Mouse (Mus musculus) CD8-positive naive resting alpha-beta T cell, adult 2 months (primary cell): ENCODE results near the gene Ppp1r16b.

Source experiments
- DNase-seq, 2 experiments: peaks; one replicate each; pipeline ENCODE4 v3.0.0; 2022; ENCODE audit warnings: low read depth in 2 of 2, low spot score in 2 of 2

The Ppp1r16b gene

DNA sequence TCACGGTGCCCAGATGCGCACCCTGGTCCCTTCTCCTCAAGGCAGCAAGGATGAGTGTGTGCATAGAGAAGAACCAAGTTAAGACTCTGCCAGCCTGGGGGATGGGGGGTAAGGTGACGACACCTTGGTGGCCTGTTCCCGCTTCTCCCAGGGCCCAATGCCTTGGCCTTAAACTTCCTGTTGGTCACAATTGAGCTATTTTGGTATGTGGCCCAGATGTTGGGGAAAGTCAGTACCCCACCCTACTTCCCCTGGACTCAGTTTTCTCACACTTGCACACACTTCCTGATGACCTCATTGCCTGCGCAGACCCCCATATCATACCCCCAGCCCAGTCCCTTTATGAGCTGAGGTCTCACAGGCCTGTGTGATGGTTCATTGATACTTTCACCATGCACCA lies 23.9 kb downstream of the Ppp1r16b start:
- no peak for DNase-seq

DNA sequence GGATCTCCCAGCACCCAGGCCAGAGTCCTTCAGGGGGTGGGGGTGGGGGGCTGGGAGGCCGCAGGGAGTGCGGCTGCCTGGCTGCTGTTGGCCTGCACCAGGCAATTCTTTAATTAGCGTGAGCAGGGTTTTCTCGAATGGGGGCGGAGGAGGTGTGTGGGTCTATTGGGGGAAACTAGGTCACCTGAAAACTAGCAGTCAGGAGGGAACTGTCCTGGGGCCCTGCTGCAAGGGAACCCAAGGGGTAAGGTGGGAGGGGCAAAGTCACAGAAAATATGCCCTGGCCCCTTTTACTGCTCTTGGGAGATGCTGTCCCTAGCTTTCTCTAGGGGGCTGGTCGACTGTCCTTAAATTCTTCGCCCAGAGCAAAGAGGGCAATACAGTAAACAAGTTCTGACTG lies 24.4 kb downstream of the Ppp1r16b start:
- no peak for DNase-seq

DNA sequence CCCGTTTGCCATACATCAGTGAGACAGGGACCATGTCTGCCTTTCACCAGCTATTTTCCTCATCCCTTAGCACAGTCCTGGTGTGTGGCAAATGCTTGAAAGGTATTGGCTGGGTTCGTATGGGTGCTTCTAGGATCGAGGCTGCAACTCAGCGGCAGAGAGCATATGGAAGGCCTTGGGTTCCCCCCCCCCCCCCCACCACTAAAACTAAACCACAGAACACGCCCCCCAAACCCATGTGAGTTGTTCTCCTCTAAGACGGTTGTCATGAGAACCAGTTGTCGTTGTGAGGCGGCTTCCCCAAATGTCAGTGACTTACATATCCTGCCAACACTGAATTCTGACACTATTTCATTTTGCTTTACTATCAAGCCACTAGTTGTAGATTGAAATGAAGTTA lies 24.9 kb downstream of the Ppp1r16b start:
- DNase-seq, result peak; percentile 58 to 73

DNA sequence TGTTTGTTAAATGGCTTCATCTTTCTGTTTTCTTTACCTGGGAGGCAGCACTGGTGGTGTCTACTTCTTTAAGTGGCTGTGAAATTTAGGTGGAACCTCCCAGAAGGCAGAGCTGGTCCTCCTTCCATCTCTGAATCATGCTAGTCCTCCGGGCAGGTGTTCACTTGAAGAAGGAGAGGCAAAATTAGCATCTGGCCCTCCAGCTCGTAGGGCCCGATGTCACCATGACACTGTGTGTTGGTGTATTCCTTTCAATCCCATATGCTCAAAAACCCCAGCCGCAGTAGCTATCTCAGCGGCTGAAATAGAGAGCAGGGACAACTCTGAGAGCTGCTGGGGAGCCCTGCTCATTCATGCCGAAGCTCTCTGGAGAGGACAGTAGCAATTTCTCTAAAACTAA lies 27.0 kb downstream of the Ppp1r16b start:
- no peak for DNase-seq

DNA sequence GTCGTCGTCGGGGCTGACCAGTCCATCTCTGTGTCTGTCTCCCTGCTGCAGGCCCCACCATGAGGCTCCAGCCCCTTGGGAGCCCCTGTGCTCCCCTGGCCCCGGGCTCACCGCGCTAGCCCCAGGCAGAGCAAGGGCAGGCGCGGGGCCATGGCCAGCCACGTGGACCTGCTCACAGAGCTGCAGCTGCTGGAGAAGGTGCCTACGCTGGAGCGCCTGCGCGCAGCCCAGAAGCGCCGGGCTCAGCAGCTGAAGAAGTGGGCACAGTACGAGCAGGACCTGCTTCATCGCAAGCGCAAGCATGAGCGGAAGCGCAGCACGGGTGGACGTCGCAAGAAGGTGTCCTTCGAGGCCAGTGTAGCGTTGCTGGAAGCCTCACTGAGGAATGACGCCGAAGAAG lies 30.6 kb downstream of the Ppp1r16b start:
- DNase-seq, result no peak

DNA sequence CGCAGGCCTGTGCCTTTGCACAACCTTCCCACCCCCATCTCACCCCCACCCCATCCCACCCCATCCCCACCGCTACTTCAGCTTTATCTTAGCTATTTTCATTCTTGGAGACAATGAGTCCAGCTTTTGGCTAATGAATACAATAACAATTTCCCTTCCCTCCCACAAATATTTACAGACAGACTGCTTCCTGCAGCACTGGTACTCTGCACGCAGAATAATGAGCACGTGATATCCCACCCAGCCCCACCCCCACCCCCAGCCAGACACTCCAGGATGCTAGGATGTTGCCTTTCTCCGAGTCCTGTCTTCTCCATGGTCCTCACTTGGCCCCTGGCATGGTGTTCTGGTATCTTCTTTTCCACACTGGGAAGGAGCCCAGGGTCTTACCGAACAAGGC lies 31.3 kb downstream of the Ppp1r16b start:
- DNase-seq, result no peak

DNA sequence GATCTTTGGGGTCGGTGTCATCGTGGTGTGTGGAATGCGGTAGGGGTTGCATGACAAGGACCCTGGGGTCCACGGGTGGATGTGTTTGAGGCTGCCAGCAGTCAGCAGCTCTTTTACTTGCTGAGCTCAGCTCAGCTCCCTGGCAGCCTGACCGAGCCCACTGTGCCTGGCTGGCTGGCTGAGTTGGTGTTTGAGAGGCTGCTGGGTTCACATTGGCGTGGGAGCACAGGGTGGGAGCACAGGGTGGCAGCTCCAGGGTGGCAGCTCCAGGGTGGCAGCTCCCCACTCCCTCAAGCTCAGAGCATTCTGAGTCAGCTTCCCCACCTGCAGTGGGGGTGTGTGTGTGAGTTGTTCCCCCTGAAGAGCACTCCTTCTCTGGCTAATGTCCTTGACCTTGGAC lies 34.7 kb downstream of the Ppp1r16b start:
- DNase-seq, result no peak

DNA sequence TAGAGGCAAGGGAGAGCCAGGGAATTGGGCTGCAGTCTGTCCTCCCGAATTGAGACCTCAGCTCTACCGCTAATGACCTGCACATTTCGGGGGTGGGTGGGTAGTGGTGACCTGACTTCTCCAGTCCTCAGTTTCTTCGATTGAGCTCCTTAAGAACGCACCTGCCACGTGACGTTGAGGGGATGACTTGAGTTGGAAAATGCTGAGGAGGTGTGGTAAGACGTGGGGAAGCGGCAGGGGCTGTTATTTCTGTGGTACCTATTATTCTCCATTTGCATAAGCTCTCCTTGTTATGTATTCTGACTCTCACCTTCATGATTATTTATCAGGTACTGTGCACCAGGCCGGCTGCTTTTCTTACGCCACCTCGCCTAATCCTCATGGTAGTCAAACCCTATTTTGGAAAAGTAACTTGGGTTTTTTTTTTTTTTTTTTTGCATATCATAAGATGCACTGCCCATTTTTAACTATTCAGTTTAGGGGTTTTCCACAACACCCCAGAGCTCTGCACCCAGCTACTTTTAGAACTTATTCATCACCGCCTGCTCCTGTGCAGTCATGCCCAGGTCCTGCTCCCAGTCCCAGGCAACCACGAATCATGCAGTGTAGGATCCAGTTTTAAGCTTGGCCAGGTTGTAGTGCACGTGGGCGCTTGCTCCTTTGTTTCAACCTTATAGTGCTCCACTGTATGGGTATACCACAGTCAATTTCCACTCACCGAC lies 35.5 kb downstream of the Ppp1r16b start:
- no peak for DNase-seq

DNA sequence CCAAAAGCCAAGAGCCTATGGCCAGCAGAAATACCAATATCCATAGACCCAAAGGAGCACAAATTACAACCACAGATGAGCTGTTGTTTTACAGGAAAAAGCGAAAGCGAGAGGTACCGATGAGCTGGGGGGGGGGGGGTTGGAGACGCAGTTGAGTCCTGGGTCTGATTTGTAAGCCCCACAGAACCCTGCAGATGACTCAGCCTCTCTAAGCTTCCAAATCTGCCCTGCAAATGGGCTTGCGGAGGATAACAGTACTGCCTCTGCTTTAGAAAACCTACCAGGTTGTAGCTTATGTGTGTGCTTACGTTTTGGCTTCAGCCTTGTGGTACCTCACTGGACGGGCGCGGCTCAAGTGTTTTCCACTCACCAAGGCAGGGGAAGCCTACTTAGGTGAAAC lies 36.3 kb downstream of the Ppp1r16b start:
- DNase-seq, result no peak

DNA sequence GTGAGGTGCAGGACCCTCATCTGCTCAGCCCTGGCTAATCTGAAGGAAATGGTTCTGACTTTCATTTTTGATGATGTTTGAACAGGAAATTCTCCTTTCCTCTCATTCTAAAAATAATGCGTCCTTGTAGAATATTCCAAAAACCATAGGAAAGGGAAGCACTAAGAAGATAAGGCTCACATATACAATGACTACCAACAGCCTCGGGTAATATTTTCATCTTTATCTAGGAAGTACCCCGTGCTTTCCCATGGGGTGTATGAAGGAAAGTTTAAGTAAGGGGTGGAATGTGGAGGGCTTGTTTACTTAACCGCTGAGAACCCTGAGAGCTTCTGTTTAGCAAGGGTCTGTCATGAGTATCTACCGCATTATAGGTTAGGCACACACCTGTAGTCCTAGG lies 37.0 kb downstream of the Ppp1r16b start:
- DNase-seq, result no peak

DNA sequence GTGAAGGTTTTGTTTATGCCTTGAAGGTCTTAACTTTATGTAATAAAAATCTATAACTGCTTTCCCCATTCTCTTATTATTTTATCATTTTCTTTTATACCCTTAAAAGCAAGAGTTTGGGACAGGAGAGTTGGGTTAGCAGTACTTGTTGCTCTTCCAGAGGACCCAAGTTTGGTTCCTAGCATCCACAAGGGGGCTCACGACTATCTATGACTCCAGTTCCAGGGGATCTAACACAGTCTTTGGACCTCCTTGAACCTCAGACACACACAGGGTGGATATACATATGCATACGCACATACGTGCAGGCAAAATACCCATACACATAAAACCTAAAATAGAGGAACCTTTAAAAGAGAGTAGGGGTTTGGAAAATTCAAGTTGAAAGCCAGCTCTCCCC lies 39.5 kb downstream of the Ppp1r16b start:
- no peak for DNase-seq

DNA sequence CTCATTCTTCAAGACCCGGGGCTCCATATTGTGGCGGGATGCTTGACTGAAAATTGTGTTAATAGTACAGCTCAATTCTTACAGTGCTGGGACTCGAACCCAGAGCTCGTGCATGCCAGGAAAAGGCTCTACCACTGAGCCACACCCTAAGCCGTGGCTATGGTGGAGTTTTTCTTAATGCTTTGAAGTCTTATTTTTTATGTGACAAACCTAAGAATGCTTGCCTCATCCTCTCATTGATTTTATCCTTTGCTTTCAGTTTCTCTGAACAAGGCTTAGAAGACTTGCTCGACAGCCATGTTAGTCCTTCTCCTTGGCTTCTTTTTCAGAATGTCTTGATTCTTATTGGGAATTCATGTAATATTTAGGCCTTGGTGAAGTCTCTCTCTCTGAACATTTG lies 40.3 kb downstream of the Ppp1r16b start:
- no peak for DNase-seq

DNA sequence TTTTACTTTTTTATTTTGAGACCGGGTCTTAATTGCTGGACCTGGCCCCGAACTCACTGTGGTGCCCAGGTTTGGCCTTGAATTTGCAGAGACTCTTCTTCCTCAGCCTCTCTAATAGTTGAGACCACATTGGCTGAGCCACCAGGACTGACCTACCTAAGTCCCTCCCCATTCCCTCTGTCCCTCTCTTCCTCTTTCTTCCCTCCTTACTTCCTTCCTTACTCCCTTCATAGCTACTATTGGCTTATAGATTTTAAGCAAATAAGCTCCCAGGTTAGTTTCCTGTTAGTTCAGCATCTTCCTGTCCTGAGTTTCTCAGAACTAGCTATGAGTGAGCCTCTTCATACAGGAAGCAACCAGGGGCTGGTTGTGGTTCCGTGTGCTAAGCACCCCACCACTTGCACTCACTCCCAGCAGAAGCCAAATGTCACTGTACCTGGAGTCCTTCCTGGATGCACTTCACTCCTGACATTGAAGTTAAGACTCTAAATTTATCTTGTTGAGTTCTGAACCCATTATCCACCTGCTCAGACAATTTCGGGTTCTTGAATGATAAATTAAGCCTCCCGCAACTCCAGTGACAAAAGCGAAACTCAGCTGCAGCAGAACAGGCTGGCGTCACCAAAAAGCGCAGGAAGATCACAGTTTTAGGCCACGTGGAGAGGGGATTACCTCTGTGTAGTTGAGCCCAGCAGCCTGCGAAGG lies 41.7 kb downstream of the Ppp1r16b start:
- DNase-seq, result peak; percentile 35 to 42

DNA sequence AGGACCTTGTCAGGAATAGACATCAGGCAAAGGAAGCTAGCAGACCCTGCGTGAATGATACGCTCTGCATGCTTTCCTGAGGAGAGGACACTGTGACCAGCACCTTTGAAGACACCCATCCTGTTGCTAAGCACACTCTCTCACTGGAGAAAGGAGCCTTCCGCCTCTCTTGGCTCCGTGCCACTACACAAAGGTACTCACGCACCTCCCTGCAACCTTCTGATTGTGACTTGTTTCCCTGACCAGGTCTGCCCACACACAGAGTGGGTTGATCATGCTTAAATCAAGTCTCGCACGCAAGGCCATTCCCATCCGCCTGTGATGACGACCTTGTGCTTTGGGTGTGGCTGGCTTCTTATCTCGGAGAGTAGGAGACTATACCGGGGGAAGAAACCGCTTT lies 42.9 kb downstream of the Ppp1r16b start:
- no peak for DNase-seq

DNA sequence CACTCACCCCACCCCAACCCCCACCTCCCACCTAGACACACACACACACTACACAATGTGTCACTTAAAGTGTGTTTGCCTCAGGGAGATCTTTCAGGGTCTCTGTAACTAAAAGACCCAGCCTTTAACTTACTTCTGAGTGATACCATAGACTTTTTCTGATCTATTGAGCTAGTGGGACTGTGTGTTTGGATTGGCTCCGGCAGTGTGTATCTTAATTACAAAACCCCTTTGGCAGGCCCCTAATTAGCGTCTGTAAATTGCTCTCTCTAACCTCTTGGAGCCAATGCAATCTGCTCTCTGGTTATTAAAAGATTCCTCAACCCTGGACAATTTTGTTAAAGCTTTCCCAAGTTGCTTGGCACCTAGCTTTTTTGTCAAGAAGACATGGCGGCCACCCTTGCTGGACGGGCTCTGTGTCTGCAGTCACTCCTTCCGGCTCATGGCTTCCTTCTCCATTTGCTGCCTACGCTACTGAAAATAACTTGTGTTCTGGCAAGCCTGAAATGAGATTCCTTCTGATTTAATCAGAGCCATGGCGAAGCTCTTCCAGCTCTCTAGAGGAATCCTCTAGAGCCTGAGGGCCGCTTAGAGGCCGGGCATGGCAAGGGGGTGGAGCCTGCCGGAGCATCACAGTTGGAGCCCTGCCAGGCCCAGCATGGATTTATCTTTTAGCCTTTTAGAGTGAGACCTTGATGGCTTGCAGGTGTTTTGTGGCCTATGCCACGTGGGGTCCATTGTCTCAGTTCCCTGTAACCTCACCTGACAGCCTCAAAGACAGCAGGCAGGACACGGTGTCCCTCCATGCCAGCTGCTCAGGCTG lies 46.9 kb downstream of the Ppp1r16b start:
- no peak for DNase-seq

DNA sequence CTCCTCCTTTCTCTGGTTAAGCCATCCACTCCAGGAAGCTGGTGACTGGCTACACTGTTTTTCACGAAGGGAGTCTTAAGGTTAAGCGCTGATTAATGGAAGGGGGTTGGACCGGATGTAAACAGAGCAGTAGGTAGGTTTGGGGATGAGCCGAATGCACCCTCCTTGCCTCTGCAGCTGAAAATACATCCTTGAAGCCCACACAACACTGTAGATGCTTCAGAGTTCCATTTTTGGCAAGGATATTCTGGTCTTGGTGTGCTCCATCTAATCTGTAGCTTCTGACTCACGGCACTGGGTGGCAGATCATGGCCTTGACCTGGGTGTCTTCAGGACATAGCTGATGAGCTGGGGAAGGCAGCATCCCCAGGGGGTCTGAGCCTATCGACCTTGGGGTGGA lies 49.6 kb downstream of the Ppp1r16b start:
- DNase-seq, result no peak

DNA sequence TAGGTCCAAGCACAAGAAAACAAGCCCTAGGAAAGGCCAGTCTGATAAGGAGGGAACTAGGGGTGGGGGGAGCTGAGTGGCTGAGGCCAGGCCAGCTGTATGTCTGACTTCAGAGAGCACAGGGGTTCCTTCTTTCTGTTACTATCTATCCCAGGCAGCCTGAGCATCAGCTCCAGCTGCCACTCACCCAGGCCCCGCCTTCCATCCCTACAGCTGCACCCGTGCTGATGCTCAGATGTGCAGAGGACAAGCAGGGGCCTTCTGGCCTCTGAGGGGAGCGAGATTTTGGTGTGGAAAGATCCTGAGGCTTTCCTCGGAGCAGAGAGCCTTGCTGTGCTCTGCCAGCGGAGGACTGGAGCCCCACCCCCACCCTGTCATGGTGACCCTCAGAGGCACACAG lies 50.9 kb downstream of the Ppp1r16b start:
- DNase-seq, result no peak

DNA sequence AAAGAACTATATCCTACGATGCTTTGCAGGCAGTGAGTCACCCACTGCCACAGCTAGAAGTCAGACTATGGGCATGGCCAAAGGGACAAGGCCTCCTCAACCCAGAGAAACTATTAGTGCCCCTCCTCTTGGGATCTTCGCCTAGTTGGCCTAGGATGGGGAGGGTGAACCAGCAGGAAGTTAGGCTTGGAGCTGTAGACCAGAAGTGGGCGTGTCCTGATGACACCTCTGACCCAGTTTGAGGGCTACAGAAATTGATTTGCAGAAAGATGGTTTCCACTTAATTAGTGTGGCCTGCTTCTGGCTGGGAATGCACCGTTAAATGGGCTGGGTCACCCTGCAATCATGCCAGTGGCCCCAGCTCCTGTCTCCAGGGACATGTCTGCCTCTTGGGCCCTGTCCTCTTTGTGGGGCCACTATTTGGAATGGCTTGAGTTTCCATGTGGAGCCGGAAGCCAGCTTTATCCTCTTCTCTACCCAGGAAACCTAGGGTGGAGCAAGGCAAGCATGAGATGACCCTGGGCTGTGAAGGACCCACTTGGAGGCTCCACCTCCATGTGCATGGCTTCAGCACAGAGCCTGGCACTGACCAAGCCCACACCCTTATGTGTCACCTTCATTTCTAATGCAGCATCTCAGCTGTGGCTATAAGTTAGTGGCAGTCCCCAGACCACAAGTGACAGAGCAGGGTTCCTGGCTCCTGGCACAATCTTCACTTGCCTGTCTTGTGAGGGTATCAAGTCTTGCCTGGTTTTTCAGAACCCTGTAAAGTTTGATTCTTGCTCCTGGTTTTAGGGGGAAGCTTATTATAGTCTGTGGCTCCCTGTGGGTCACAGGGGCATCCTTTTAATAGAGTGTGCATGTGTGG lies 52.6 kb downstream of the Ppp1r16b start:
- DNase-seq, result no peak

DNA sequence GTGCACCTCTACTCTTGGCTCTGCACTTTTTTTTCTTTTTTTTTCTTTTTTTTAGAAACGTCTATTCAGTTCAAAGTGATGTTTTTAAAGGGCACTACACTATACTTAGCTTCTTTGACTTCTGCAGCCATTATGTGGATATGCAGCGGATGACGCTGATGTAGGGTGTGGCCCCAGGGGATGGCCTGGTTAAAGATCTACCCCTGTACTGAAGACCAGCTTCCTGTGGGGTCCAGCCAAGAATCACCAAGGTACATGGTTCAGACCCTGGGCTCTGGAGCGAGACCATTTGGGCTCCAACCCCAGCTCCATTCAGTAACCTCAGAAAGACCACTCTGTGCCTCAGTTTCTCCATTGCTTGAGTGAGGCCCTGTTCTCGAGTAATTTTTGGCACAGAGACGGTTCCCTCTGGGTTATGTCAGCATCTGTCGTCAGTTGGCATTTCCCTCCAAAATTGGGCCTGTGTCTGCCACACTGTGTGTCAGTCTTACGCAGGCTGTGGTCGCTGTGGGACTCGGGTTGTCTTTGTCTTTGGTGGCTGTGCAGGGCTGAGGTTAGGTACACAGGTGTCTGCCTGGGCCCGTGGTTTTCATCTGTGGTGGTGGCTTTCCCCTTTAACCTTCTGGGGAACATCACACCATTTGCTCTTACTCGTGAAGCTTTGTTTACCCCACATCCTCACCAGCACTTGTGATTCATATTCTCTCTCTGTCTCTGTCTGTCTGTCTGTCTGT lies 53.8 kb downstream of the Ppp1r16b start:
- DNase-seq, result peak; percentile 97 to 98

DNA sequence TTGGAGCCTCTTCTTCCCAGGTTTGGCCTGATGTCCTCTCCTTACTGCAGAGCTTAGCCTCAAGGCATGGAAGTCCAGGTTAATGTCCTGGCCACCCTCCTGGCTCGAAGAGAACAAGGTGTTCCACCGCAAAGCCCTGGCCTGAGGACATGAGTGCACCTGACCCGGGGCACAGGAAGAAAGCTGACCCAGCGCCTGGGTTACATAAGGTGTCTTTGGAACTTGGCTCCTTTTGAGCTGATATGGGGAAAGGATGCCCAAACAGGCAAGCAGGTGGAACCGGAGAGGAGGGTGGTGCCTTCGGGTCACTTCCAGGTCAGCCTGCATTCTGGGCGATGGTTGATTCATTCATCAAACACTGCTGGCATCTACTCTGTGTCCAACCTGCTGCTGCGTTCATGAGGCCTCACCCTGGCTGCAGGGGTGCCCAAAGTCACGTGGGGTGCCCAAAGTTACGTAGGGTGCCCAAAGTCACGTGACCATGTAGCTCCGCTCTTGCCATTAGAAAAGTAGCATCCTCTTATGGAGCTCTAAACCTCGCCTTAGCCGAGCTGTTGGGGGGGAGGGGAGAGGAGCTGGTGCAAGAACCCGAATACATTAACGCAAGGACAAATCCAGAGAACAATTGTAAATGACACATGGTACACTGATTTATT lies 55.6 kb downstream of the Ppp1r16b start:
- no peak for DNase-seq
